Comparison of ENCODE assay signal across 25 mouse cellular contexts in the genomic region with DNA sequence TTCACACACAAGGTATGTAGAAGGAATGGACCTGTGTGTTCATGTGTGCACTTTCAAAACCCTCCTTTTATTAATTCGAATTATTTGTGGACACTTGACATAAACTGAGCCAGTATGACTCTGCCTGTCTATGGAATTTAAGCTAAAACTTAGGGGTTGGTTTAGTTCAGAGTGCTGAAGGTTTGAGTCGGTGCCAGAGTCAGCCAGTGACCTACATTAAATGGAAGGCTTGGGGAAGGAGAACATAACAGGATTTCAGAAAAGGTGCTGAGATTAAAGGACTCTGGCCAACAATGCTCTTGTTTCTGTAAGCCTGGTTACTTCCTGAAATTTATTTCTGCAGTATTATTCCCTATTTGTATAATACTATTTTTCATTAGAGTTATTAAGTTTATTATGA. TPM values are rescaled to one million over a fixed set of nuclear protein-coding genes. Genes with fewer than 3 reads are reported as not detected.
DNase-seq lines count a peak whose midpoint lies in the region; TF ChIP-seq lines count a peak whose summit lies in the region.
"Had no signal": no experiment of that assay in that cellular context is flagged by ENCODE, and none has a peak within 500 bp of the region (broad histone marks: within the 10 kb centered on the region; RNA-seq: fewer than 3 reads in every experiment).

No protein-coding gene starts in this region.

- H3K27ac ChIP-seq in kidney, adult 2 months (ENCODE audit: insufficient read depth, low read depth, low read length) = no peak overlapping the region
- H3K27ac ChIP-seq: embryonic facial prominence, embryonic 12.5 days; embryonic facial prominence, embryonic 15.5 days; gastrocnemius, adult 2 months; heart, adult 2 months; heart, embryonic 10.5 days; heart, embryonic 13.5 days; hindbrain, embryonic 14.5 days; hindbrain, postnatal 0 days; kidney, embryonic 15.5 days had no signal

- TF ChIP-seq POLR2A in kidney, adult 2 months (IDR thresholded peaks at IDR 0.05; ENCODE audit: low read depth, low read length) = no peak

- H3K4me3 ChIP-seq in kidney, adult 2 months (ENCODE audit: insufficient read depth, low read depth, low read length) = no peak overlapping the region
- H3K4me3 ChIP-seq: embryonic facial prominence, embryonic 12.5 days; embryonic facial prominence, embryonic 15.5 days; gastrocnemius, adult 2 months; heart, adult 2 months; heart, embryonic 10.5 days; heart, embryonic 13.5 days; kidney, embryonic 15.5 days had no signal

- no peaks in the 10 kb centered on the region for H3K4me1 ChIP-seq in kidney, adult 2 months (ENCODE audit: control insufficient read depth, insufficient read depth, low read length)
- H3K4me1 ChIP-seq: embryonic facial prominence, embryonic 12.5 days; embryonic facial prominence, embryonic 15.5 days; heart, embryonic 10.5 days; heart, embryonic 13.5 days; kidney, embryonic 15.5 days had no signal

- no peaks in the 10 kb centered on the region for H3K27me3 ChIP-seq in kidney, adult 2 months (replicated peaks; ENCODE audit: control insufficient read depth, insufficient read depth, low read length)
- H3K27me3 ChIP-seq: embryonic facial prominence, embryonic 12.5 days; embryonic facial prominence, embryonic 15.5 days; heart, embryonic 13.5 days; kidney, embryonic 15.5 days had no signal

- no peak for TF ChIP-seq CTCF in kidney, adult 2 months (conservative IDR thresholded peaks at IDR 0.05; ENCODE audit: insufficient read depth, insufficient read length, low read depth, low read length)

- no peaks in the 10 kb centered on the region for H3K36me3 ChIP-seq in kidney, adult 2 months (ENCODE audit: control insufficient read depth, insufficient read depth, low read length)
- H3K36me3 ChIP-seq: embryonic facial prominence, embryonic 12.5 days; embryonic facial prominence, embryonic 15.5 days; G1E; heart, embryonic 10.5 days; heart, embryonic 13.5 days; kidney, embryonic 15.5 days had no signal

- 58% methylated on average over 2 of the region's 2 CpGs for WGBS in kidney, adult 2 months

- DNase-seq in cerebellum, adult 18-20 months = peak; percentile 13 to 36
- DNase-seq in cerebellum, postnatal 4 days (ENCODE audit: low spot score in 2 of 2) = no peak
- peak; percentile 18 for DNase-seq in kidney, adult 2 months
- no peak for DNase-seq in kidney, adult 8-10 months
- DNase-seq in cerebellum, postnatal 14 days = peak; percentile 56 to 61
- no peak for DNase-seq in heart, adult 18-20 months
- no peak for DNase-seq in natural killer cell, adult 2 months (ENCODE audit: low spot score in 2 of 2)
- DNase-seq: adrenal gland, adult 2 months; adrenal gland, postnatal 14 days; B cell, adult 2 months; forebrain, postnatal 0 days; gastrocnemius, adult 2 months; gastrocnemius, postnatal 25 days; heart, adult 2 months; heart, postnatal 14 days; heart, postnatal 4 days; kidney, adult 18-20 months had no signal

RNA-seq across cellular contexts. Expression of gene Lca5, which starts 28.9 kb away (rescaled TPM):
- 0.48 and 0.60 TPM in 2 replicates for polyA plus RNA-seq in kidney, adult 2 months (2012; rRNA removed)
- total RNA-seq in heart, adult 18-20 months (2021) = 1 to 10 TPM; 2.0 to 2.7 TPM

Comparison
In these comparisons a context has a peak if more than half of its experiments do, and no peak if none do; other contexts are left out.
1. DNase-seq: peak in cerebellum, adult 18-20 months (2 of 2), kidney, adult 2 months (single experiment) and cerebellum, postnatal 14 days (2 of 2); none in cerebellum, postnatal 4 days (0 of 2), kidney, adult 8-10 months (0 of 2), heart, adult 18-20 months (0 of 2) and natural killer cell, adult 2 months (0 of 2).